ENCODE assay signal across 19 mouse cellular contexts in the genomic region with DNA sequence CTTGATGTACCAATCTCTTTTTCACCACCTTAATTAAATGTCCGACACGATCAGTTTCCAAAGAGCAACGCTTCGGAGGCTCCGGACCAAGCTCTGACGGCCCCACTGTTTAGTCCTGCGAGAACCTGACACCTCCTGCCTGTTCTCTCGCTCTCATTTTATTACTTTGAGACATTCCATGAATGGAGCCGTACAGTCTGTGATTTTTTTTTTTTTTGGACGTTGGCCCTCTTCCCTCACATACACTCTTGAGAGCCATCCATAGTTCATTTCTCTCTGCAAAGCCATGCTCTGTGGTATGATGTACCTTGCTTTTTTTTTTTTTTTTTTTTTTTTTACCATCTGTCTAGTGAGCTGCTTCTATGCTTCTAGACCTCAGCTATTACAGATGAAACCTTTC.
DNase-seq lines count a peak whose midpoint lies in the region; ATAC-seq and TF ChIP-seq lines count a peak whose summit lies in the region.
"Had no signal": no experiment of that assay in that cellular context is flagged by ENCODE, and none has a peak within 500 bp of the region (broad histone marks: within the 10 kb centered on the region; RNA-seq: fewer than 3 reads in every experiment).

No protein-coding gene starts in this region.

- peaks cover 28% of the 10 kb centered on the region for H3K4me1 ChIP-seq in lung, embryonic 14.5 days (ENCODE audit: insufficient read depth)
- H3K4me1 ChIP-seq in embryonic facial prominence, embryonic 12.5 days, result peaks cover 56% of the 10 kb centered on the region
- peaks cover 27% of the 10 kb centered on the region for H3K4me1 ChIP-seq in intestine, embryonic 15.5 days (replicated peaks)
- peaks cover 23% of the 10 kb centered on the region for H3K4me1 ChIP-seq in stomach, embryonic 15.5 days
- H3K4me1 ChIP-seq in midbrain, embryonic 14.5 days (ENCODE audit: control insufficient read depth, insufficient read depth, low read length), result no peaks in the 10 kb centered on the region
- H3K4me1 ChIP-seq in forebrain, embryonic 11.5 days (replicated peaks; ENCODE audit: control insufficient read depth, insufficient read depth, low read length), result no peaks in the 10 kb centered on the region
- H3K4me1 ChIP-seq: liver, embryonic 15.5 days had no signal

- H3K9ac ChIP-seq in lung, embryonic 14.5 days, result no peak overlapping the region
- H3K9ac ChIP-seq in embryonic facial prominence, embryonic 12.5 days, result no peak overlapping the region
- H3K9ac ChIP-seq in intestine, embryonic 15.5 days, result no peak overlapping the region
- no peak overlapping the region for H3K9ac ChIP-seq in stomach, embryonic 15.5 days
- H3K9ac ChIP-seq in midbrain, embryonic 14.5 days (replicated peaks; ENCODE audit: low read length), result no peak overlapping the region
- H3K9ac ChIP-seq in forebrain, embryonic 11.5 days (ENCODE audit: low read length), result no peak overlapping the region
- H3K9ac ChIP-seq: heart, embryonic 13.5 days; hindbrain, embryonic 15.5 days; liver, embryonic 15.5 days; neural tube, embryonic 12.5 days had no signal

- no peak overlapping the region for H3K4me3 ChIP-seq in lung, embryonic 14.5 days (ENCODE audit: low read depth, low read length)
- H3K4me3 ChIP-seq in embryonic facial prominence, embryonic 12.5 days, result no peak overlapping the region
- H3K4me3 ChIP-seq in intestine, embryonic 15.5 days (replicated peaks), result no peak overlapping the region
- H3K4me3 ChIP-seq in stomach, embryonic 15.5 days (replicated peaks), result no peak overlapping the region
- H3K4me3 ChIP-seq in midbrain, embryonic 14.5 days (replicated peaks; ENCODE audit: low read depth, low read length), result no peak overlapping the region
- H3K4me3 ChIP-seq in forebrain, embryonic 11.5 days (ENCODE audit: low read depth, low read length), result no peak overlapping the region
- H3K4me3 ChIP-seq: gastrocnemius, adult 2 months; heart, embryonic 13.5 days; hindbrain, embryonic 15.5 days; liver, embryonic 15.5 days; neural tube, embryonic 12.5 days had no signal

- 0 out of 2 replicates have a peak overlapping the region, but pooled peaks have one; percentile 54 for H3K27ac ChIP-seq in lung, embryonic 14.5 days (ENCODE audit: low read depth)
- H3K27ac ChIP-seq in embryonic facial prominence, embryonic 12.5 days, result peak overlapping the region; percentile 96; the same call in 1 of the 2 replicates
- peak overlapping the region; percentile 44; the same call in 1 of the 2 replicates for H3K27ac ChIP-seq in intestine, embryonic 15.5 days
- H3K27ac ChIP-seq in stomach, embryonic 15.5 days, result 0 out of 2 replicates have a peak overlapping the region, but pooled peaks have one; percentile 5
- H3K27ac ChIP-seq in midbrain, embryonic 14.5 days (replicated peaks; ENCODE audit: low read depth, low read length), result no peak overlapping the region
- no peak overlapping the region for H3K27ac ChIP-seq in forebrain, embryonic 11.5 days (ENCODE audit: low read depth, low read length)
- H3K27ac ChIP-seq: gastrocnemius, adult 2 months; heart, embryonic 13.5 days; hindbrain, embryonic 15.5 days; liver, embryonic 15.5 days; neural tube, embryonic 12.5 days had no signal

- no peak for TF ChIP-seq CTCF in lung, embryonic 14.5 days (IDR thresholded peaks at IDR 0.05; ENCODE audit: low read depth)

- DNase-seq in lung, embryonic 14.5 days, result peak; percentile 74
- DNase-seq in lung, adult 18-20 months, result no peak
- DNase-seq in midbrain, embryonic 14.5 days, result no peak
- no peak for DNase-seq in forebrain, embryonic 11.5 days (ENCODE audit: low spot score)
- DNase-seq: adrenal gland, adult 2 months; cerebellum, postnatal 14 days; embryo, embryonic 11 days; gastrocnemius, adult 2 months; heart, postnatal 36 days; kidney, postnatal 10 days; lung, postnatal 36 days had no signal

- ATAC-seq in lung, embryonic 14.5 days (ENCODE audit: insufficient read depth), result no peak
- no peak for ATAC-seq in embryonic facial prominence, embryonic 12.5 days (ENCODE audit: insufficient number of reproducible peaks, insufficient read depth, low FRiP score, low TSS enrichment)
- ATAC-seq in intestine, embryonic 15.5 days, result peak; percentile 37; the same call in 1 of the 2 replicates
- ATAC-seq in stomach, embryonic 15.5 days (ENCODE audit: insufficient read depth, low FRiP score, low read depth), result no peak
- ATAC-seq in midbrain, embryonic 14.5 days (ENCODE audit: low FRiP score, low TSS enrichment), result no peak
- no peak for ATAC-seq in forebrain, embryonic 11.5 days (replicated peaks; ENCODE audit: low FRiP score)
- ATAC-seq: forebrain, embryonic 16.5 days had no signal

- H3K36me3 ChIP-seq in lung, embryonic 14.5 days (ENCODE audit: insufficient read depth), result no peaks in the 10 kb centered on the region
- H3K36me3 ChIP-seq in embryonic facial prominence, embryonic 12.5 days, result no peaks in the 10 kb centered on the region
- no peaks in the 10 kb centered on the region for H3K36me3 ChIP-seq in intestine, embryonic 15.5 days
- H3K36me3 ChIP-seq in stomach, embryonic 15.5 days, result no peaks in the 10 kb centered on the region
- H3K36me3 ChIP-seq in midbrain, embryonic 14.5 days (ENCODE audit: control insufficient read depth, insufficient read depth, low read length), result no peaks in the 10 kb centered on the region
- no peaks in the 10 kb centered on the region for H3K36me3 ChIP-seq in forebrain, embryonic 11.5 days (ENCODE audit: control insufficient read depth, insufficient read depth, low read length)
- H3K36me3 ChIP-seq: heart, embryonic 13.5 days; hindbrain, embryonic 15.5 days; liver, embryonic 15.5 days; neural tube, embryonic 12.5 days had no signal

- no peaks in the 10 kb centered on the region for H3K27me3 ChIP-seq in lung, embryonic 14.5 days (ENCODE audit: insufficient read depth, low read length)
- H3K27me3 ChIP-seq in embryonic facial prominence, embryonic 12.5 days, result no peaks in the 10 kb centered on the region
- H3K27me3 ChIP-seq in intestine, embryonic 15.5 days (replicated peaks), result no peaks in the 10 kb centered on the region
- H3K27me3 ChIP-seq in stomach, embryonic 15.5 days (replicated peaks), result no peaks in the 10 kb centered on the region
- no peaks in the 10 kb centered on the region for H3K27me3 ChIP-seq in midbrain, embryonic 14.5 days (ENCODE audit: control insufficient read depth, insufficient read depth, low read length)
- no peaks in the 10 kb centered on the region for H3K27me3 ChIP-seq in forebrain, embryonic 11.5 days (ENCODE audit: control insufficient read depth, insufficient read depth, low read length)
- H3K27me3 ChIP-seq: heart, embryonic 13.5 days; hindbrain, embryonic 15.5 days; liver, embryonic 15.5 days; neural tube, embryonic 12.5 days had no signal

- no peaks in the 10 kb centered on the region for H3K9me3 ChIP-seq in lung, embryonic 14.5 days (ENCODE audit: low read depth, low read length)
- H3K9me3 ChIP-seq in embryonic facial prominence, embryonic 12.5 days, result no peaks in the 10 kb centered on the region
- no peaks in the 10 kb centered on the region for H3K9me3 ChIP-seq in intestine, embryonic 15.5 days
- H3K9me3 ChIP-seq in stomach, embryonic 15.5 days, result no peaks in the 10 kb centered on the region
- H3K9me3 ChIP-seq in midbrain, embryonic 14.5 days (ENCODE audit: control insufficient read depth, low read length), result no peaks in the 10 kb centered on the region
- no peaks in the 10 kb centered on the region for H3K9me3 ChIP-seq in forebrain, embryonic 11.5 days (ENCODE audit: control insufficient read depth, low read length)
- H3K9me3 ChIP-seq: heart, embryonic 13.5 days; hindbrain, embryonic 15.5 days; liver, embryonic 15.5 days; neural tube, embryonic 12.5 days had no signal

- no peak overlapping the region for H3K4me2 ChIP-seq in lung, embryonic 14.5 days
- H3K4me2 ChIP-seq in embryonic facial prominence, embryonic 12.5 days (replicated peaks), result no peak overlapping the region
- H3K4me2 ChIP-seq in intestine, embryonic 15.5 days (replicated peaks), result no peak overlapping the region
- H3K4me2 ChIP-seq in stomach, embryonic 15.5 days, result no peak overlapping the region
- no peak overlapping the region for H3K4me2 ChIP-seq in midbrain, embryonic 14.5 days (ENCODE audit: low read length)
- no peak overlapping the region for H3K4me2 ChIP-seq in forebrain, embryonic 11.5 days (ENCODE audit: low read depth, low read length, severe bottlenecking)
- H3K4me2 ChIP-seq: heart, embryonic 13.5 days; hindbrain, embryonic 15.5 days; liver, embryonic 15.5 days; neural tube, embryonic 12.5 days had no signal

- WGBS in lung, embryonic 14.5 days, result 33% methylated on average over 10 of the region's 10 CpGs
- 52% methylated on average over 10 of the region's 10 CpGs for WGBS in embryonic facial prominence, embryonic 12.5 days
- 41% methylated on average over 10 of the region's 10 CpGs for WGBS in intestine, embryonic 15.5 days
- 35% methylated on average over 10 of the region's 10 CpGs for WGBS in stomach, embryonic 15.5 days
- 85% methylated on average over 10 of the region's 10 CpGs for WGBS in midbrain, embryonic 14.5 days
- 88% methylated on average over 10 of the region's 10 CpGs for WGBS in forebrain, embryonic 11.5 days

Comparison
In these comparisons a context has a peak if more than half of its experiments do, and no peak if none do; other contexts are left out.
1. H3K27ac ChIP-seq: peak in lung, embryonic 14.5 days (single experiment), embryonic facial prominence, embryonic 12.5 days (single experiment), intestine, embryonic 15.5 days (single experiment) and stomach, embryonic 15.5 days (single experiment); none in midbrain, embryonic 14.5 days (single experiment) and forebrain, embryonic 11.5 days (single experiment).